Mouse (Mus musculus): ENCODE results near the gene Papola.

DNA sequence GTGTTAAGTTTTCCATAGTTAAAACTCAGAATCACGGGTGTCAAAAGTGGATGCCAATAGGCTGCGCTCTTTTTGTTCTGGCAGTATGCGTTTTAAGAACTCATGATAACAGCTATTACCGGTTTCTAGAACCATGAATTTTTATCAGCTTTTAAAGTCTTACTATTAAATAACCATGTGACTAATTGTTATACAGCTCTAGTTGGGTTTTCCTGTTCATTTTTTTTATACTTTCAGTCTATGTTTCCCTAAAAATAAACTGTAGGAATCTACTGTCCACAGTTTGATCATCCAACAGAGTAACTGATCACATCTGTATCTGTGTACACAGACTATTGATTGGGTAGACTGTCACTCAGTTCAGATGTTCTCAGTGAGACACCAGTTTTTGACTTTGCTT is 40.8 kb downstream of the Papola start:
- TF ChIP-seq CTCF (IDR thresholded peaks at IDR 0.05; ENCODE audit: low read depth, low read length) (no peak), POLR2A (IDR thresholded peaks at IDR 0.05; ENCODE audit: borderline replicate concordance, low read depth, low read length) (no peak)
